Mouse (Mus musculus) intestine, postnatal 0 days (tissue): Measurements from ENCODE around the gene Diablo. TPM values are rescaled to one million over a fixed set of nuclear protein-coding genes. Genes with fewer than 3 reads are reported as not detected.
"Not testable (repeated sequence)": the region's sequence is repeated elsewhere in the genome, so short reads cannot be mapped to it uniquely, and the experiment has no call there.

Experiments used
- ATAC-seq: fragments of 200-750 bp; cut with Nextera tagmentation; 2 replicates; pipeline ENCODE4 v1.8.0; 2017; ENCODE audit warnings: mild to moderate bottlenecking, moderate TSS enrichment, moderate library complexity
- H3K27ac ChIP-seq: fragments of 300-500 bp; sonication (generic); 2 replicates; pipeline ENCODE4 v1.5.1; 2014; ENCODE audit warnings: mild to moderate bottlenecking, low read depth, low read length, moderate library complexity
- H3K27me3 ChIP-seq: fragments of 300-500 bp; sonication (generic); replicated peaks from 2 replicates; pipeline ENCODE4 v1.6.1; 2014; ENCODE audit warnings: low read length, mixed read lengths; ENCODE audit not compliant: control insufficient read depth, insufficient read depth
- H3K36me3 ChIP-seq: fragments of 300-500 bp; sonication (generic); 2 replicates; pipeline ENCODE4 v1.6.1; 2014; ENCODE audit warnings: mild to moderate bottlenecking, moderate library complexity; ENCODE audit not compliant: control insufficient read depth, insufficient read depth
- H3K4me1 ChIP-seq: fragments of 300-500 bp; sonication (generic); replicated peaks from 2 replicates; pipeline ENCODE4 v1.6.1; 2014; ENCODE audit warnings: antibody characterized with exemption, low read length, mixed read lengths; ENCODE audit not compliant: control insufficient read depth, insufficient read depth
- H3K4me2 ChIP-seq: fragments of 300-500 bp; sonication (generic); replicated peaks from 2 replicates; pipeline ENCODE4 v1.6.1; 2014; ENCODE audit warnings: low read depth, mild to moderate bottlenecking, moderate library complexity
- H3K4me3 ChIP-seq: fragments of 300-500 bp; sonication (generic); 2 replicates; pipeline ENCODE4 v1.5.1; 2014; ENCODE audit warnings: low read depth, low read length
- H3K9ac ChIP-seq: fragments of 300-500 bp; sonication (generic); 2 replicates; pipeline ENCODE4 v1.6.1; 2014; ENCODE audit warnings: mild to moderate bottlenecking, low read depth, low read length
- H3K9me3 ChIP-seq: fragments of 300-500 bp; sonication (generic); 2 replicates; pipeline ENCODE4 v1.6.1; 2016; ENCODE audit warnings: mixed run types; ENCODE audit not compliant: control insufficient read depth
- CTCF ChIP-seq: sonication (generic); IDR thresholded peaks from 2 replicates; pipeline ENCODE4 v1.5.1; 2016; ENCODE audit warnings: low read depth, mild to moderate bottlenecking, control low read depth, antibody characterized with exemption, moderate library complexity
- WGBS: fragments of 180-500 bp; shearing (Covaris S2); extraction: QIAGEN DNeasy Blood & Tissue Kit; methylation state at CpG from one replicate; pipeline ENCODE4 v1.1.7; 2014; 5-methylcytosine and 5-hydroxymethylcytosine counted together
- polyA plus RNA-seq: library from polyadenylated mRNA; unstranded; fragments of >200 nt; fragmentation: Nextera tagmentation; extraction: Ambion mirVana; gene quantifications from 2 replicates; pipeline ENCODE4 v1.2.1, GENCODE M21; 2015

Gene Diablo
- polyA plus RNA-seq, 1 experiment from 2014 or later: 57.0 TPM

- TF ChIP-seq CTCF: peak; percentile 45
- ATAC-seq: peak; percentile 93
- Histone ChIP-seq H3K27ac (no peak overlapping the region), H3K4me2 (peak overlapping the region; percentile 96), H3K4me3 (peak overlapping the region; percentile 80), H3K36me3 (peaks cover 14% of the 10 kb centered on the region; the same call in 1 of the 2 replicates), H3K9ac (no peak overlapping the region), H3K9me3 (no peaks in the 10 kb centered on the region), H3K4me1 (no peaks in the 10 kb centered on the region), H3K27me3 (no peaks in the 10 kb centered on the region)
- 0% methylated on average over 26 of the region's 27 CpGs for WGBS
These were observed 396 bp upstream of the Diablo start for GRCm38 (mm10) chr5:123524393-123524750.

- Histone ChIP-seq H3K36me3 (peaks cover 11% of the 10 kb centered on the region; the same call in 1 of the 2 replicates), H3K4me3 (no peak overlapping the region), H3K9ac (no peak overlapping the region), H3K4me1 (no peaks in the 10 kb centered on the region), H3K27me3 (no peaks in the 10 kb centered on the region), H3K4me2 (no peak overlapping the region), H3K27ac (no peak overlapping the region), H3K9me3 (no peaks in the 10 kb centered on the region)
- TF ChIP-seq CTCF: no peak
- 92% methylated on average over 1 of the region's 1 CpGs for WGBS
- no peak for ATAC-seq
These were observed 1.8 kb downstream of the Diablo start for GRCm38 (mm10) chr5:123522166-123522565.

- peaks cover 16% of the 10 kb centered on the region for H3K36me3 ChIP-seq
- no peaks in the 10 kb centered on the region for H3K4me1 ChIP-seq
- no peak overlapping the region for H3K4me2 ChIP-seq
- no peaks in the 10 kb centered on the region for H3K27me3 ChIP-seq
- H3K27ac ChIP-seq: no peak overlapping the region
- 75% methylated on average over 1 of the region's 1 CpGs for WGBS
- ATAC-seq: no peak
- no peak overlapping the region for H3K4me3 ChIP-seq
- no peak overlapping the region for H3K9ac ChIP-seq
- H3K9me3 ChIP-seq: no peaks in the 10 kb centered on the region
- no peak for TF ChIP-seq CTCF
These were observed 2.4 kb downstream of the Diablo start for GRCm38 (mm10) chr5:123521621-123522020.

GRCm38 (mm10) chr5:123520666-123521065, 3.3 kb downstream of the Diablo start:
- no peak overlapping the region for H3K4me3 ChIP-seq
- no peak for ATAC-seq
- H3K4me2 ChIP-seq: no peak overlapping the region
- 91% methylated on average over 9 of the region's 9 CpGs for WGBS
- H3K9me3 ChIP-seq: no peaks in the 10 kb centered on the region
- H3K27ac ChIP-seq: no peak overlapping the region
- no peak for TF ChIP-seq CTCF
- H3K27me3 ChIP-seq: no peaks in the 10 kb centered on the region
- H3K4me1 ChIP-seq: no peaks in the 10 kb centered on the region
- no peak overlapping the region for H3K9ac ChIP-seq
- H3K36me3 ChIP-seq: peaks cover 22% of the 10 kb centered on the region

- WGBS: 91% methylated on average over 5 of the region's 5 CpGs
- H3K9me3 ChIP-seq: no peaks in the 10 kb centered on the region
- H3K4me3 ChIP-seq: no peak overlapping the region
- no peak overlapping the region for H3K4me2 ChIP-seq
- H3K27me3 ChIP-seq: no peaks in the 10 kb centered on the region
- no peak overlapping the region for H3K9ac ChIP-seq
- no peaks in the 10 kb centered on the region for H3K4me1 ChIP-seq
- no peak for ATAC-seq
- H3K36me3 ChIP-seq: peaks cover 22% of the 10 kb centered on the region
- no peak for TF ChIP-seq CTCF
- no peak overlapping the region for H3K27ac ChIP-seq
These were observed 9.1 kb downstream of the Diablo start for GRCm38 (mm10) chr5:123514871-123515270.

- H3K9me3 ChIP-seq: no peaks in the 10 kb centered on the region
- H3K36me3 ChIP-seq: peaks cover 10% of the 10 kb centered on the region; the same call in 1 of the 2 replicates
- 0 out of 2 replicates have a peak, but pooled peaks cover 4% of the 10 kb centered on the region for H3K4me1 ChIP-seq
- no peak overlapping the region for H3K4me2 ChIP-seq
- 48% methylated on average over 3 of the region's 3 CpGs for WGBS
- no peak overlapping the region for H3K4me3 ChIP-seq
- H3K27me3 ChIP-seq: peaks cover 17% of the 10 kb centered on the region; the same call in 1 of the 2 replicates
- no peak overlapping the region for H3K27ac ChIP-seq
- no peak for TF ChIP-seq CTCF
- no peak for ATAC-seq
- H3K9ac ChIP-seq: no peak overlapping the region
These were observed 11.9 kb downstream of the Diablo start for GRCm38 (mm10) chr5:123512102-123512501.

- not testable (repeated sequence) for H3K4me3 ChIP-seq, ATAC-seq, H3K9me3 ChIP-seq, H3K27ac ChIP-seq, H3K4me1 ChIP-seq, H3K4me2 ChIP-seq, H3K36me3 ChIP-seq, H3K9ac ChIP-seq
- peaks cover 17% of the 10 kb centered on the region; the same call in 1 of the 2 replicates for H3K27me3 ChIP-seq
- 87% methylated on average over 3 of the region's 3 CpGs for WGBS
These were observed 12.6 kb downstream of the Diablo start for GRCm38 (mm10) chr5:123511426-123511825.
